Mouse (Mus musculus): ENCODE data around the gene Znrf3.

Znrf3 gene

DNA sequence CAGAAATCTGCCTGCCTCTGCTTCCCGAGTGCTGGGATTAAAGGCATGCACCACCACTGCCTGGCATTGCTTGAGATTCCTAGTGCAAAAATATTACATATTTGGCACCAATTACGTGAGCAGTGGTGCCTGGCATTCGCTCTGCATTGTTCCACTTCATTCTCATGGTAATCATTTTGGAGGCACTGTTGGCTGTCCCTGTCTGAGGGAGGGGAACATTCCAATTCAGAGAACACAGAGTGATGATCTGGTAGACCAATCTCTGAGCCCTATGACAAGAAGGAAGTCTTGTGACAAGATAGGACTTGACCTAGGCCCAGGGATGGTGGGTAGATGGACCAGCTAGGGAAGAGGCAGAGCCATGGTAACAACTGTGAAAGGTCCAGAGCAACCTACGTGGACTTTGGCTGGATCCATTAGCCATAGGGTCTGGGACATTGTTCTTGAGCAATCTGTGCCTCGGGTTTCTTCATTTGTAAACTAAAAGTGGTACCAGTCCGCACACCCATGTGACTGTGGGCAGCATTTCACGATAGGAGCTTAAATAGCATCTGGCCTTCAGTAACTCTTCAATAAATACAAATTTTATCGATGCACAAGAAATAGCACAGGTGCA lies 174.7 kb downstream of the Znrf3 start:
- DNase-seq (ENCODE audit: low spot score), result no peak

DNA sequence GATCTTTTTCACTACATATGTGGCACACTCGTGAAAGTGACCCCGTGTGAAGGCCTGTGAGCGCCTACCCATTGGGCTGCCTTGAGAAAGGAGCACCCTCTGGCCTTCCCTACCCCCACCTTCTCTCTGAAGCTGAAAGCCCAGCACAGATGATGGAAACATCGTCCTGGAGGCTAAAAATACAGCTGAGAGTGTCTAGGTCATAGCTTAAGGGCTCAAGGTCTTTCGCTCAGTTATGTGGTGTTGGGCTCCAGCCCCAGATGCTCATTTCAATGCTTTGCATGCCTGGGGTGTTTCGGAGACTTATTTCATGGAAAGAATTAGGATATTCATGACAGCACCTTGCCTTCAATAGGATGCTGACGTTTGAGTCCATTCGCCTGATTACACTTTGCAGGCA lies 178.9 kb downstream of the Znrf3 start:
- DNase-seq (ENCODE audit: low spot score), result no peak

GRCm38 (mm10) chr11:5263078-5263730 lies 181.4 kb downstream of the Znrf3 start:
- DNase-seq (ENCODE audit: low spot score), result no peak

- peak; percentile 90 for DNase-seq (ENCODE audit: low spot score)
Observed at GRCm38 (mm10) chr11:5261508-5262392, 182.9 kb downstream of the Znrf3 start, which contains the start of gene Kremen1. Gene Kremen1, minus strand, starts transcription at chr11:5261558.

DNA sequence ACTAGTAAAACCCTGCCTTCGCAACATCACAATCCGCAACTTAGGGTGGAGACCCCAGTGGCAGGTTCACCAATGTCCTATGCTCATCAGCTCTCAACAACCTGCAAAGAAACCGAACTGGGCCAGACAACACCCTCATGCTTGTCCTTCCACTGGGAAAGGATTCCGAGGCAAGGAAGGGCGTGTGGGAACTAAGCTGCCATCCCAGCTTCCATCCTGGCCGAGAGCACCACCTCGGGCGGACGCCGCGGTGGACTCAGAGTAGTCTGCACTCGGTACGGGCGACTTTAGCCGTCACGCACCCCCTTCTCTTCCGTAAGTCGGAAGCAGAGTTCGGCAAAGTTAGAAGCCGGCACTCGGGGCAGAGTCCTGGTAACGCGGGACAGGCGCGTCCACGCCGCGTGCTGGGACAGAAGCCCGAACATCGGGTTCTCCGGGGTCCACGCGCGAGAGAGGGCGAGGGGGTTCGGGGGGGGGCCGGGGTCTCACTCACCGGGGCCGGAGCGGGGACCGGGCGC lies 183.6 kb downstream of the Znrf3 start:
- no peak for DNase-seq (ENCODE audit: low spot score)

DNA sequence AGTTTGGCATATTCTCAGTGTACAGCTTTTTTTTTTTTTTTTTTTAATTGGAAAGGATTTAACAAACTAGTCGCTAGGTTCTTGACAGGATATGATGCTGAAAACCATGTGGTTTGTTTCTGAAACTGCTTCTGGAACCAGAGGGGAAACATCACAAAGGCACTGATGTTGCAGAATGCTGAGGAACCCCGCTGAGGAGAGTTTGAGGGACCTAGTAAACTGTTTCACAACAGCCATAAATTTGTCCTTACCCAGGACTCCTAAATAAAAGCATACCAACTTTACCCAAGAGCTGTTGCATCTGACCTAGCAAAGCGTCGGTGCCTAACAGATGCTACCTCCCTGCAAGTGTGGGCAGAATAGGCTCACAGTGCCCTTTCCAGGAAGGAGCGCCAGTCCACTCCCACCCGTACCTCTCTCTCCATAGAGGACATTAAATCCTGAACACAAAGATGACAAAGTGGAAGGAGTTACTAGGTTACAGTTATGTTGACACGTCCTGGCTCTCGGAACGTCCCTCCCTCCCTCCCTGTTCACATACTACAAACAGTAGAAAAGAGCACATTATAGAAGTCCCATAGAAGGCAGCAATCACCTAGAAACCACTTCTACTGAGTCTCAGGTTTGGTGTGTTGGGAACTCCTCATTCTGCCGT lies 184.6 kb downstream of the Znrf3 start:
- DNase-seq (ENCODE audit: low spot score), result no peak

- no peak for DNase-seq (ENCODE audit: low spot score)
Observed at GRCm38 (mm10) chr11:5258036-5258435, 186.6 kb downstream of the Znrf3 start.

GRCm38 (mm10) chr11:5257151-5257862 lies 187.3 kb downstream of the Znrf3 start:
- DNase-seq (ENCODE audit: low spot score), result no peak

DNA sequence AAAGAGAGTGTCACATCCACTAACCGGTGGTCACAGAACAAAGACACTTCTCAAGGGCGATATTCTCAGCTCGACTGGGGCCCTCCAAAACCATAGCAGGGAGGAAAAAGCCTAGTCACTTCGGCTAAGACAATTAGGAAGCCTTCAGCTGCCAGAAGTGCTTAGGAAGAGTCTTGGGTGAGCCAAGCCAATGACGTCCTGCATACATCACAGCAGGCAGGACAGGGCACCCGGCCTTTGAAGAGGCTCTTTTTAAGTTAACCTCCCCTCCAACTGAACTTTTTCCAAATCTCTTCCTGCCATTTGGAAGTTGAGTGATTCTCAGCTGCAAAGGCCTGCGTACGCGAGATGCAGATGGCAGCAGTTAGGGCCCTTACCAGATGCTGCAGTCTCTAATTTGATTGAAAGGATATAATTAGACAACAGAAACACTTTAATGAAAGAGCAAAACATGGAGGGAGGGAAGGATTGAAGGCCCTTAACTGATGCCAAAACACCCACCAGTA lies 189.1 kb downstream of the Znrf3 start:
- no peak for DNase-seq (ENCODE audit: low spot score)

DNA sequence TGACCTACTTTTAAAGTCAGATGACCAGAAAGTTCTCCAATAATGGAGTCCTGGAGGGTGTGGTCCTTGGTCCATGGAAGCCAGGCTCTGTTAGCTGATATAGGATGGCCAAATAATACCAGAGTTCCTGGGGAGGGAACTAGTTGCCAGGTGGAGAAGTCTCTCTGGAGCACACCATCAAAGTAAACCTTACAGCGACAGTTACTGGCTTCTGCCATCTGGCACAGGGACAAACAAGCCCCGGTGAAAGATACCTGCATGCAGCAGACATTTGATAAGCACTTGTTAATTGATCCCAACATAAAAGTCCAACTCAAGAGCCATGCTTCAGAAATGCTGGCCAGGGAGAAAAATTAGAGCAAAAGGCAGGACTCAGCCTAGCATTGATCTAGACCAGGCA lies 190.6 kb downstream of the Znrf3 start:
- DNase-seq (ENCODE audit: low spot score), result no peak

- DNase-seq (ENCODE audit: low spot score), result no peak
Observed at GRCm38 (mm10) chr11:5253528-5253927, 191.1 kb downstream of the Znrf3 start.

- no peak for DNase-seq (ENCODE audit: low spot score)
Observed at GRCm38 (mm10) chr11:5252727-5253126, 191.9 kb downstream of the Znrf3 start.

- no peak for DNase-seq (ENCODE audit: low spot score)
Observed at GRCm38 (mm10) chr11:5251112-5251511, 193.5 kb downstream of the Znrf3 start.

GRCm38 (mm10) chr11:5248200-5248599 lies 196.4 kb downstream of the Znrf3 start:
- no peak for DNase-seq (ENCODE audit: low spot score)

- no peak for DNase-seq (ENCODE audit: low spot score)
Observed at GRCm38 (mm10) chr11:5245431-5245830, 199.2 kb downstream of the Znrf3 start.

GRCm38 (mm10) chr11:5244749-5245130 lies 199.9 kb downstream of the Znrf3 start:
- DNase-seq (ENCODE audit: low spot score), result no peak

DNA sequence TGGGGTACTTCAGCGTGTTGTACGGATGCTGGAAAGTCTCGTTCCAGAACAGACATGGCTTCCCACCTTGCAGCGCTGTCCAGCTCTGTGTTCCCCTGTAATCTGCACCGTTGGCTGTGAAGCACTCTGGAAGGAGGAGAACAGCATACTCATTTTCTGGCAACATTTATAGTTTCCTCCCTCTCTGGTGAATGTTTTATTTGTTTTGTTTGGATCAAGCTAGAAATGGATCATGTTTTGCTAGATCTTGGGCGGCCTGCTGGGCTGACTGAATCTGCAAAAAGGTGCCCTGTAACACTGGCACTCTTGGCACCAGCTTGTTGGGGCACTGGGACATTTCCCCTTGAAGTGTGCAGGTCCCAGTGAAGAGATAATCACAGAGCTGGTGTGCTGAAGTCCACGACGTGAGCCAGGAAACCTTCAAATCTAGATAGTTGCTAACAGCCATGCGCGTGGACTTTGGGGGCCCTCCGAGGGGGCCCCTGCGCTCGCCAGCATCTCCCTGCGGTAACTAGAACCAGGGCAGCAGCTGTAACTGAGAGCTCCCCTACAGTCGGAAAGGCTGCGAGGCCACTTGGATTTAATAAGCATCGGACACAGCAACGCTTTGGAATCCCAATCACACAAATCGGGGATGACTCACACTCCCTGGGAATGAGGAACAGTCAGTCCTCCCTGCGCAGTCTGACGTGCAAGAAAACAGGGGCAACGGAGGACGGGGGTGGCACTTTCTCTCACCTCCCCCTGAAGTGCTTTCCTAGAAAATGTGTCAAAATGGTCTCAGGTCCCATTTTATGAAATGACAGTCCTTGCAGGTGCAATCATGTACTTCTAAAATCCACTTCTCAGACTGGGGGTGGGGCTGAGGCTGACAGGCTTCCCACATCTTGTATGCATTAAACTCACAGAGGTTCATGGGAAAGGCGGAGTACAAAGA lies 200.6 kb downstream of the Znrf3 start:
- peak; percentile 53 for DNase-seq (ENCODE audit: low spot score)

DNA sequence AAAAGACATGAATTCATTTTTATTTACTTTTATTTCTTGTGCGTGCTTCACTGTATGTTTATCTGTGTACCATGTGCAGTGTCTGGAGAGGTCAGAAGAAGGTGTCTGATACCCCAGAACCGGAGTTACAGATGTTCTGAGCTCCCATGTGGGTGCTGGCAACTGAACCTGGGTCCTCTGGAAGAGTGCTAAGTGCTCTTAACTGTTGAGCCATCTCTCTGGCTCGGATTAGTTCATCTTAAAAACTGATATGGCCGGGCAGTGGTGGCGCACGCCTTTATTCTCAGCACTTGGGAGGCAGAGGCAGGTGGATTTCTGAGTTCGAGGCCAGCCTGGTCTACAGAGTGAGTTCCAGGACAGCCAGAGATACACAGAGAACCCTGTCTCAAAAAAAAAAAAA lies 201.4 kb downstream of the Znrf3 start:
- DNase-seq (ENCODE audit: low spot score), result no peak

DNA sequence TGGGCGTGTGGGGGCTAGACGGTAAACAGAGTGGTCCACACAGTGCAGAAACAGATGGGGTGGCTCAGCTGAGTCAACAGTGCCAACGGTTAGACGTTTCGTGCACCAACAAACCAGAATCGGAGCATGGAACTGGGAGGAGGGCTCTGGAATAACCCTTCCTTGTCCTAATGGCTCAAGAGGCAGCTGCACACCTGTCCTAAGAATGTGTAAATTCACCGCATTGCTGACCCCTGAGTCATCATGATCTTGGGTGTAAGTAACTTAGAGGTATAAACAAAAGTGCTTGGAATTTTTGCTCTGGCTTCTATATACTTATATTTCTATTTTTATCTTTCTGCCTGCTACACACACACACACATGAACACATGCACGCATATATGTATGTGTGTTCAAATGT lies 202.5 kb downstream of the Znrf3 start:
- no peak for DNase-seq (ENCODE audit: low spot score)
